Mouse (Mus musculus) monocyte, adult 5-6 weeks (primary cell): ENCODE data around the gene Dap. TPM values are rescaled to one million over a fixed set of nuclear protein-coding genes. Genes with fewer than 3 reads are reported as not detected.

ENCODE experiments used
- ATAC-seq: fragments of 153-309, 156-312 bp; replicated peaks from 2 replicates; pipeline ENCODE4 v1.8.0; 2017; ENCODE audit warnings: mild to moderate bottlenecking; ENCODE audit not compliant: low TSS enrichment, insufficient number of reproducible peaks, severe bottlenecking, poor library complexity, low FRiP score
- total RNA-seq: library from RNA; stranded (forward); fragments of 200-1000, 200-491, 200-594 nt; gene quantifications from 3 replicates; pipeline ENCODE4 v1.2.3, GENCODE M21; 2017

The Dap gene
- total RNA-seq, 1 experiment from 2014 or later: 32.1 TPM

DNA sequence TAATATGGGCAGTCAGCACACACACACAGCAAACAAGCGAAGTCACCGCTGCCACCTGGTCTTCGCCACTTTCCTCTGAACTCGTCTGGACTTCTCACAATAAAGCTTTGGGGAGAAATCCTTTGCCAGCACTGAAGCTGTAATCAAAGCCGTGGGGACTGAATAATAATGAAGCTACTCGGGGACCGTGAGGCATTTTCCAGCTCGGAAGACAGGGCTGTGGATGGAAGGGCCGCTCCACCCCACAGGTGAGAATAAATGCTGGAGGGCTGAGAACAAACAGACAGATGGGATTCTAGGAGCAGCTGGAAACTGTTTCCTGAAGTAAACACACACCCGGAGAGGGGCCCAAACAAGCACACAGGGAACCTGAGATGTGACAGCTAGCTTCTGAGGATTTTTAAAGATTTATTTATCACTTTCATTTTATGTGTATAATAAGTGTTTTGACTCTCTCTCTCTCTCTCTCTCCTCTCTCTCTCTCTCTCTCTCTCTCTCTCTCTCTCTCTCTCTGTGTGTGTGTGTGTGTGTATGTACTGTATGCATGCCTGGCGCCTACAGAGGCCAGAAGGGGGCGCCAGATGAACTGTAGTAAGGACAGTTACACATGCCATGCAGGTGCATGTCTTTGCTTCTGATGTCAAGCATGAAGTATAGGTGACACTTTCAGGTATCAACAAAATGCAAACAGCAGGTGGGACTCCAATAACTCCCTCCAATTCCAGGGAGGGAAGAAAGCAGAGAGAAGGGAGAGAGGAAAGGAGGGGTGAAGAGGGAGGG, 96.7 kb downstream of the Dap start:
- no peak for ATAC-seq

DNA sequence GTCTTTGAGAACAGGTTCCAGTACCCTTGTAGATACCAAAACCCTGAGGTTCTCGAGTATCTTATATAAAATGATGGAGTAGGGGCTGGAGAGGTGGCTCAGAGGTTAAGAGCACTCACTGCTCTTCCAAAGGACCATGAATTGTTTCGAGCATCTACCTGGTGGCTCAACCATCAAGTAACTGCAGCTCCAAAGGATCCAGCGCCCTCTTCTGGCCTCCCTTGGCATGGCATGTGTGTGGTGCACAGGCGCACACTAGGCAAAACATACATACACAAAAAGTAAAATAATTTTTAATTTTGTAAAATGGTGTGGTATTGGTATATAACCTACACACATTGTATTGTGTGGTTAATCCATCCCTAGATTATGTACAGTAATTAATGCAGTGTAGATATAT, 99.6 kb downstream of the Dap start:
- ATAC-seq: no peak

Other genes with a start within 250 kb of the Dap start
- gene Ankrd33b, start 143.4 kb downstream of the Dap start, total RNA-seq: 0.97 to 11.6 TPM (median 9.1 TPM) in 3 replicates
- 0.29 to 3.7 TPM (median 1.2 TPM) in 3 replicates for gene Ropn1l, start 229.4 kb downstream of the Dap start, total RNA-seq